Comparison of ENCODE assay signal across 14 mouse cellular contexts in the genomic region with DNA sequence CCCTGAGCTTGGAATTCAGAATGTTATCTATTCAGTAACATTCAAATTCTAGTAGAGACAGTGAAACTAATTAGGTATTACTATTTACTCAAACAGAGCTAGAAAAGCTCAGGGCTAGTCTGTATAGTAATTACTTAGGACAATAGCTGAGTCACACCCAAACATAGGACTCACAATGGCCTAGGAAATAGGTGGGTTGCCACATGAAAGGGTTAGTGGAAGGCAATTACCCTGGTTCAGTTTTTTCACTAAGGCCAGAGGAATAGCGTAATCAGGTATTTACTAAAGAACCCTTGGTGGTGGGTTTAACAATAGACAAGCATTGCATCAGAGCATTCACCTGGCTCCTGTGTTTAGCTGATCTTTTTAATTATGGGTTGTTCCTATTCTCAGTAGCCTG.
"Had no signal": no experiment of that assay in that cellular context is flagged by ENCODE, and none has a peak within 500 bp of the region (broad histone marks: within the 10 kb centered on the region; RNA-seq: fewer than 3 reads in every experiment).

No protein-coding gene starts in this region.

- DNase-seq: gastrocnemius, adult 2 months; gastrocnemius, postnatal 10 days; gastrocnemius, postnatal 25 days; heart, adult 18-20 months; heart, postnatal 10 days; heart, postnatal 4 days; kidney, adult 18-20 months; kidney, adult 8-10 months; kidney, postnatal 14 days; kidney, postnatal 36 days; layer of hippocampus, adult 9-11 months; layer of hippocampus, postnatal 36 days; liver; liver, embryonic 13.5 days had no signal
